Mouse (Mus musculus) left cerebral cortex, postnatal 25 days (tissue): ENCODE data around the gene Uba2. TPM values are rescaled to one million over a fixed set of nuclear protein-coding genes. Genes with fewer than 3 reads are reported as not detected.
"Not testable (repeated sequence)": the region's sequence is repeated elsewhere in the genome, so short reads cannot be mapped to it uniquely, and the experiment has no call there.

Experiments used
- DNase-seq, 2 experiments: peaks; one replicate each; pipeline ENCODE4 v3.0.0; 2022; ENCODE audit warnings: low spot score in 2 of 2, mixed read lengths in 1 of 2
- intact Hi-C: fragments of 180-260 bp; cut with DNase I; formaldehyde crosslinking; loops from one replicate; pipeline ENCODE4 v1.15.1; 2025
- total RNA-seq, 2 experiments: library from RNA; stranded (reverse); gene quantifications; 2 replicates each; pipeline ENCODE4 v1.2.3; 2021

The Uba2 gene
- total RNA-seq, result 10 to 100 TPM; 87.2 to 91.5 TPM

- intact Hi-C loops, result no loop called here
- no peak for DNase-seq
Measured at GRCm38 (mm10) chr7:34169454-34169853, at the start of gene Uba2. TSS of gene Uba2 (minus strand) at chr7:34169599.

GRCm38 (mm10) chr7:34218496-34218895 is 49.1 kb upstream of the Uba2 start:
- no peak for DNase-seq
- intact Hi-C loops, result no loop called here

- intact Hi-C loops, result no loop called here
- no peak for DNase-seq
Measured at GRCm38 (mm10) chr7:34216474-34216873, 47.1 kb upstream of the Uba2 start.

GRCm38 (mm10) chr7:34215481-34215880 is 46.1 kb upstream of the Uba2 start:
- DNase-seq, result no peak
- intact Hi-C loops, result no loop called here

GRCm38 (mm10) chr7:34214644-34215043 is 45.2 kb upstream of the Uba2 start:
- intact Hi-C loops, result no loop called here
- DNase-seq, result peak in 1 of 2 experiments; percentile 36

GRCm38 (mm10) chr7:34213281-34213680 is 43.9 kb upstream of the Uba2 start:
- intact Hi-C loops, result no loop called here
- no peak for DNase-seq

- no peak for DNase-seq
- intact Hi-C loops, result no loop called here
Measured at GRCm38 (mm10) chr7:34208027-34208745, 38.8 kb upstream of the Uba2 start.

GRCm38 (mm10) chr7:34206331-34206730 is 36.9 kb upstream of the Uba2 start:
- no peak for DNase-seq

GRCm38 (mm10) chr7:34202147-34202546 is 32.7 kb upstream of the Uba2 start:
- intact Hi-C loops, DNase-seq: not testable (repeated sequence)

More at GRCm38 (mm10) chr7:34206331-34206730, 36.9 kb upstream of the Uba2 start:
- intact Hi-C loops, result no loop called here

GRCm38 (mm10) chr7:34200829-34201228 is 31.4 kb upstream of the Uba2 start:
- DNase-seq, result no peak
- intact Hi-C loops, result no loop called here

GRCm38 (mm10) chr7:34198346-34198745 is 28.9 kb upstream of the Uba2 start:
- peak; percentile 20 to 27 for DNase-seq
- intact Hi-C loops, result no loop called here

- intact Hi-C loops, result no loop called here
- DNase-seq, result peak; percentile 92 to 94
Measured at GRCm38 (mm10) chr7:34196132-34197128, 27.0 kb upstream of the Uba2 start, which contains the start of gene Pdcd2l. TSS of gene Pdcd2l (minus strand) at chr7:34196661.

- DNase-seq, result no peak
- intact Hi-C loops, result no loop called here
Measured at GRCm38 (mm10) chr7:34195632-34196031, 26.2 kb upstream of the Uba2 start.

- no peak for DNase-seq
- intact Hi-C loops, result no loop called here
Measured at GRCm38 (mm10) chr7:34192825-34193224, 23.4 kb upstream of the Uba2 start.

- no peak for DNase-seq
- intact Hi-C loops, result no loop called here
Measured at GRCm38 (mm10) chr7:34189376-34189989, 20.1 kb upstream of the Uba2 start.

GRCm38 (mm10) chr7:34183794-34184193 is 14.4 kb upstream of the Uba2 start:
- no peak for DNase-seq
- intact Hi-C loops, result no loop called here

- DNase-seq, result no peak
- intact Hi-C loops, result no loop called here
Measured at GRCm38 (mm10) chr7:34183356-34183755, 14.0 kb upstream of the Uba2 start.

- intact Hi-C loops, DNase-seq: not testable (repeated sequence)
Measured at GRCm38 (mm10) chr7:34176241-34176640, 6.8 kb upstream of the Uba2 start.

GRCm38 (mm10) chr7:34172251-34172650 is 2.9 kb upstream of the Uba2 start:
- intact Hi-C loops, result no loop called here
- no peak for DNase-seq
